Mouse (Mus musculus) gastrocnemius, adult 18-20 months (tissue): ENCODE measurements around the gene Stk4. TPM values are rescaled to one million over a fixed set of nuclear protein-coding genes. Genes with fewer than 3 reads are reported as not detected.

ENCODE experiments used
- DNase-seq: peaks from one replicate; pipeline ENCODE4 v3.0.0; 2021; ENCODE audit warnings: low spot score
- total RNA-seq, 2 experiments: library from RNA; stranded (reverse); gene quantifications; 2 replicates each; pipeline ENCODE4 v1.2.3; 2021

The Stk4 gene
- total RNA-seq, 2 experiments from 2014 or later = 8.3 to 9.2 TPM

- no peak for DNase-seq
Observed at GRCm38 (mm10) chr2:164079488-164079887, 9.4 kb downstream of the Stk4 start.

GRCm38 (mm10) chr2:164081577-164081976 lies 11.5 kb downstream of the Stk4 start:
- no peak for DNase-seq

- DNase-seq = peak; percentile 78
Observed at GRCm38 (mm10) chr2:164082175-164082574, 12.1 kb downstream of the Stk4 start.

GRCm38 (mm10) chr2:164083609-164084341 lies 13.7 kb downstream of the Stk4 start:
- no peak for DNase-seq

GRCm38 (mm10) chr2:164084342-164084700 lies 14.2 kb downstream of the Stk4 start:
- no peak for DNase-seq

- no peak for DNase-seq
Observed at GRCm38 (mm10) chr2:164087416-164088017, 17.4 kb downstream of the Stk4 start.

GRCm38 (mm10) chr2:164089508-164089907 lies 19.4 kb downstream of the Stk4 start:
- no peak for DNase-seq

GRCm38 (mm10) chr2:164094152-164094551 lies 24.0 kb downstream of the Stk4 start:
- DNase-seq = no peak

GRCm38 (mm10) chr2:164098603-164099250 lies 28.6 kb downstream of the Stk4 start:
- DNase-seq = peak; percentile 64

- DNase-seq = no peak
Observed at GRCm38 (mm10) chr2:164101936-164102335, 31.8 kb downstream of the Stk4 start.

- DNase-seq = no peak
Observed at GRCm38 (mm10) chr2:164102366-164102765, 32.2 kb downstream of the Stk4 start.

- DNase-seq = peak; percentile 60
Observed at GRCm38 (mm10) chr2:164103501-164103900, 33.4 kb downstream of the Stk4 start.

GRCm38 (mm10) chr2:164106287-164107035 lies 36.3 kb downstream of the Stk4 start:
- no peak for DNase-seq

- no peak for DNase-seq
Observed at GRCm38 (mm10) chr2:164107125-164107874, 37.2 kb downstream of the Stk4 start.

- DNase-seq = no peak
Observed at GRCm38 (mm10) chr2:164108501-164108900, 38.4 kb downstream of the Stk4 start.

GRCm38 (mm10) chr2:164111546-164111945 lies 41.4 kb downstream of the Stk4 start:
- DNase-seq = no peak

GRCm38 (mm10) chr2:164114051-164114450 lies 43.9 kb downstream of the Stk4 start:
- DNase-seq = no peak

GRCm38 (mm10) chr2:164115531-164115930 lies 45.4 kb downstream of the Stk4 start:
- DNase-seq = no peak

- DNase-seq = no peak
Observed at GRCm38 (mm10) chr2:164119503-164119902, 49.4 kb downstream of the Stk4 start.

GRCm38 (mm10) chr2:164123169-164123766 lies 53.1 kb downstream of the Stk4 start:
- no peak for DNase-seq

GRCm38 (mm10) chr2:164126533-164126955 lies 56.4 kb downstream of the Stk4 start:
- DNase-seq = peak; percentile 44
